Mouse (Mus musculus) bone marrow, adult 2 months (tissue): ENCODE results near the gene Zer1. TPM values are rescaled to one million over a fixed set of nuclear protein-coding genes. Genes with fewer than 3 reads are reported as not detected.
"Not testable (repeated sequence)": the region's sequence is repeated elsewhere in the genome, so short reads cannot be mapped to it uniquely, and the experiment has no call there.

ENCODE experiments used
- H3K27ac ChIP-seq: fragments of 200-500 bp; 2 replicates; pipeline ENCODE4 v1.5.1; 2012; ENCODE audit warnings: low read depth, mild to moderate bottlenecking, control low read depth, inconsistent platforms, low read length; ENCODE audit not compliant: control insufficient read depth, poor library complexity, insufficient read depth
- H3K4me1 ChIP-seq: fragments of 200-500 bp; 2 replicates; pipeline ENCODE4 v1.6.1; 2011; ENCODE audit warnings: low read length; ENCODE audit not compliant: control insufficient read depth, insufficient read depth
- H3K4me3 ChIP-seq: fragments of 200-500 bp; replicated peaks from 2 replicates; pipeline ENCODE3; 2011; ENCODE audit warnings: mild to moderate bottlenecking, low read depth, low read length, control low read depth; ENCODE audit not compliant: control insufficient read depth
- CTCF ChIP-seq: fragments of 200-500 bp; IDR thresholded peaks from 2 replicates; pipeline ENCODE4 v1.5.1; 2011; ENCODE audit warnings: low read length, control low read depth; ENCODE audit not compliant: control insufficient read depth, insufficient read depth
- POLR2A ChIP-seq: fragments of 200-500 bp; IDR thresholded peaks from 2 replicates; pipeline ENCODE4 v1.6.1; 2011; ENCODE audit warnings: low read depth, mild to moderate bottlenecking, control low read depth, low read length, borderline replicate concordance; ENCODE audit not compliant: control insufficient read depth
- WGBS: fragments of 180-500 bp; shearing (Covaris S2); methylation state at CpG from one replicate; pipeline ENCODE4 v1.1.7; 2018; 5-methylcytosine and 5-hydroxymethylcytosine counted together
- polyA plus RNA-seq: library from polyadenylated mRNA; stranded (reverse); fragments of >200 nt; gene quantifications from 2 replicates; pipeline ENCODE4 v1.2.4, GENCODE M21; 2011; ENCODE audit warnings: low replicate concordance; ENCODE audit not compliant: missing spikeins, insufficient read depth, insufficient read length

The Zer1 gene
- polyA plus RNA-seq = 12.3 and 24.8 TPM in 2 replicates

DNA sequence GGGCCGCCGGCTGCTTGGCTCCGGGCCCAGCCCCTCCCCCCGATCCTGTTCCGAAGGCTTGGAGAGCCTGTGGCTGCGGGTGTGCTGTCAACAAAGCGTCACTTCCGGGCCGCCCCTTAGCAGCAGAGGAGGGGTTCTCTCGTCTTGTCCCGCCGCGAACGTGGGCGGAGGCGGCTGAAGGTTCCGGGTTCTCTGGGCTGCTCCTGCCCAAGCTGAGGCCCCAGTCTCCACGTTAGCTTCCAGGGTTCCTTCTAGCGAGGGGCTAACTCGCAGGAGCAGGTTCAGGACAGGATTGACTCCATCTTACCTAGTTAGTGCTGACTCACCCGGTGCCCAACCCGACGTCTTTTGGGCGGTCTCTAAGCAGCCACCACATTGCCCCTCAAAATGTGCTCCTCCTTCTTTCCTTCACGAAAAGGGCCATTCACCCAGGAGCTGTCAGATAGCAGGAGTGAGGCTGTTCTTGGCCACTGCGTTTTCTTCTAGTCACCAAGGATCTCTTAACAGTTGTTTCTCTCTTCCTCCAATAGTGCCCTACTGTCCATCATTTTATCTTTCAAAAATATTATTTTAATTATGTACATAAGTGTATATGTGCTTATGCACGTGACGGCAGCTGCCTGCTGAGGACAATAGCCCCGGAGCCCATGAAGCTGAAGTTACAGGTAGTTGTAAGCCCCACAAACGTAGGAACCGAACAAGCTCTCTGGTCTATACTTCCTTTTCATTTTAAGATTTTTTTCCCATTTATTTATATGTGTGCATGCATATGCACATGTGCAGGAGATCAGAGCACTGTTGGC, at the start of gene Zer1:
Gene Zer1 (minus strand): TSS at position 114 of the 803 bp plus-strand sequence.
- peak within 1 kb of the TSS; percentile 68 for H3K4me3 ChIP-seq
- WGBS = 11% methylated on average over 31 of the region's 31 CpGs
- peak within 1 kb of the TSS; percentile 76 for H3K27ac ChIP-seq
- H3K4me1 ChIP-seq = peaks cover 2% of the 10 kb centered on the region
- TF ChIP-seq POLR2A = peak; percentile 90; the same call in 1 of the 2 replicates
- no peak for TF ChIP-seq CTCF

DNA sequence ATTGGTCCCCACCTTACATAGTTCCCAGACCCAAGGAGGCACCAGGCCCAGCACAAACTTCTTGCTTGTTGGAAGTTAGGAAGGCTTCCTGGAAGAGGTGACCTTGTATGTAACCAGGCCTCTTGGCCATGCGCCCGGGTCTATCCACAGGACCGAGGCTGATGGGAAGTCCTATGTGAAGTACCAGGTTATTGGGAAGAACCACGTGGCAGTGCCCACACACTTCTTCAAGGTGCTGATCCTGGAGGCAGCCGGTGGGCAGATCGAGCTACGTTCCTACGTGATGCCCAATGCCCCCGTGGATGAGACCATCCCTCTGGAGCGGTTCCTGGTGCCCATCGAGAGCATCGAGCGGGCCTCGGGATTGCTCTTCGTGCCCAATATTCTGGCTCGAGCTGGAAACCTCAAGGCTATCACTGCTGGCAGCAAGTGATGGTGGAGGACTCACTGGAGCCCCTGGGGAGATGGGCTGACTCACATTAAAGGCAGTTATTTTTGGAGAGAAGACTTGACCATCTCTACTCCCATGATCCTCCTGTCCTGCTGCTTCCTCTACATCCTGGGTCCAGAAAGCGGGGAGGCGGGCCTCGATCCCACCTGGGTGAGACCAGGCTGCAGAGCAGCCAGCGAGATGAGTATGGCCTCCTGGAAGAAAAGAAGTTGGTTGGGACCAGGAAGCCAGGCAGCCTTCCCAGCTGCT, 49.3 kb upstream of the Zer1 start:
- Histone ChIP-seq H3K27ac (no peak overlapping the region), H3K4me3 (no peak overlapping the region), H3K4me1 (peaks cover 3% of the 10 kb centered on the region; the same call in 1 of the 2 replicates)
- WGBS = 87% methylated on average over 20 of the region's 20 CpGs
- TF ChIP-seq POLR2A (no peak), CTCF (no peak)

DNA sequence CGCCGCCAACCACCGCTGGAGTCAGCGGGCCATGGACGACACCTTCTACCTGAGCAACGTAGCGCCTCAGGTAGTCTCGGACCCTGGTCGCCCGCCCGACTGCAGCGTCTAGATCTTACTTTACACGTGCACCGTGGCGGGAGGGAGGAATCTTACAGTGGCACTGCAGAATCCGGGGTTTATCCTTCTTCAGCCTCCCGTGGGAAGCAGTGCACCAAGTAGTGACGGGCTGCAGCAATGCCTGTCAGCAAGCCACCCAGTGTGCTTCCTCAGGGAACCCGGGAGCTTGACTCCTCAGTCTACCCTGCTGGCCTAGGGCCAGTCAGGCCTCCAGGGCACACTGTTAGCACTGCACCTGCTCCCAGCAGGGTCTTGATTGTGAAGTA, 47.6 kb upstream of the Zer1 start:
- H3K4me1 ChIP-seq = no peaks in the 10 kb centered on the region; the same call in 1 of the 2 replicates
- TF ChIP-seq POLR2A = no peak
- no peak for TF ChIP-seq CTCF
- peak overlapping the region; percentile 70; the same call in 1 of the 2 replicates for H3K27ac ChIP-seq
- H3K4me3 ChIP-seq = peak overlapping the region; percentile 82
- 4% methylated on average over 19 of the region's 19 CpGs for WGBS

DNA sequence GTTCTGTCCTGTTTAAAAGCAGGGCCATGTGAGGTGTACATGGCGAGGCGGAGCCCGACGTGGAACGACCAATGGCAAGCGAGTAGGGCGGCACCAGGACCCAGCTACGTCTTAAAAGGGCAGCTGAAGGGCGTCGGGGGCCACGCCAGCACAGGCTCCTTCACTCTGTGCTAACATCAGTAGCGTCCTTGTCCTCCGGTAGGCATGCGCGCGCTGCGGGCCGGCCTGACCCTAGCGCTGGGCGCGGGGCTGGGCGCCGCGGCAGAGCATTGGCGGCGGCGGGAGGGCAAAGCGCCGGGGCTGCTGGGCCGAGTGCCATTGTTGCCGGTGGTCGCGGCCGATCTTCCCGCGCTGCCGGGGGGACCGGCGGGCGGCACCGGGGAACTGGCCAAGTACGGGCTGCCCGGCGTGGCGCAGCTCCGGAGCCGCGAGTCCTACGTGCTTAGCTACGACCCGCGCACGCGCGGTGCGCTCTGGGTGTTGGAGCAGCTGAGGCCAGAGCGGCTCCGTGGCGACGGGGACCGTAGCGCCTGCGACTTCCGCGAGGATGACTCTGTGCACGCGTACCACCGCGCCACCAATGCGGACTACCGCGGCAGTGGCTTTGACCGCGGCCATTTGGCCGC, 47.1 kb upstream of the Zer1 start, which contains the start of gene Endog:
Gene Endog (plus strand): TSS at position 123 of the 626 bp plus-strand sequence.
- H3K4me3 ChIP-seq = peak within 1 kb of the TSS; percentile 82
- TF ChIP-seq POLR2A = peak; percentile 66; the same call in 1 of the 2 replicates
- no peak for TF ChIP-seq CTCF
- under 1% methylated on average over 75 of the region's 75 CpGs for WGBS
- H3K27ac ChIP-seq = peak within 1 kb of the TSS; percentile 70
- no peaks in the 10 kb centered on the region; the same call in 1 of the 2 replicates for H3K4me1 ChIP-seq

DNA sequence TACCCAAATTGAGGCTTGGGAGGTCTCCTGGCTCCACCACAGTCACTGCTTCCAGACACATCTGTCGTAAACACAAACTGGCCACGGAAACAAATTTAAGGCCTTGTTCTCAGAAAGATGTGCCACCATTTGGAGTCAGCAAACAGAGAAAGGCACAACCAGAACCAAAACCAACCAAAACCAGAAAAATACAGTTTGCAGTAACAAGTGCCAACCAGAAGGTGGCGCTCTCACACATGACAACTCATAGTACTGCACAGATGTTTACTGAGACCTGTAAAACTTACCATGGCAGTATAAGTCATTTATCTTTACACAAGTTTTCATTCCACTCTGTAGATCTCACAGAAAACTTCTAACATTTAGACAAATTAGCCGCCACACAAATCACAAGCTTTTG, 42.3 kb upstream of the Zer1 start:
- Histone ChIP-seq H3K27ac (no peak overlapping the region), H3K4me1 (no peaks in the 10 kb centered on the region; the same call in 1 of the 2 replicates), H3K4me3 (no peak overlapping the region)
- WGBS = 61% methylated on average over 4 of the region's 4 CpGs
- no peak for TF ChIP-seq CTCF

DNA sequence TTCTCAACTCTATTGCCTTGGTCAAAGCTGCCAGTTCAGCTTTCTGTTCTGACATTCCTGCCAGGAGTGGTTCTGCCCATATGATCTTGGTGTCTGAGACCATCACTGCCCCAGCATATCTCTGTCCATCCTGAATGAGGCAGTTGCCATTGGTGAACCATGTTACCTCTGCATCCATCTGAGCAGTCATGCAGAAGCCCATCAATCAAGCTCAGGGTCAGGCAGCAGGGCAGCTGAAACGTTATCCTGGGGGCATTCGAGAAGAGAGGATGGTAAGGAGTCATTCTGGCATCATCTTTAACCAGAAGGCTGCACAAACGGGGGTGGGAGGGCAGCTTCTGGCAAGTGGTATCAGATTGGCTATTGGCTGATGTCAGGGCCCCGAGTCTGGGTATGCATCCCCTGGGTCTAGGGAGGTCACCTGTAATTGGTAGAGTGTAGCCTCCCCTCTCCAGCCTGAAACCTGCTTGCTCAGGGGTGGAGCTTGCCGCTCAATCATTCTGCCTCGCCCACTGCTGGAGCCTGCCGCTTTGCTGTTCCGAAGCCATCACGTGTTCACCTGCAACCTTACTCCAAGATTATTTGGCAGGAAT, 40.1 kb upstream of the Zer1 start:
- WGBS = 81% methylated on average over 9 of the region's 9 CpGs
- Histone ChIP-seq H3K27ac (no peak overlapping the region), H3K4me3 (no peak overlapping the region), H3K4me1 (no peaks in the 10 kb centered on the region)
- TF ChIP-seq POLR2A = no peak
- no peak for TF ChIP-seq CTCF

DNA sequence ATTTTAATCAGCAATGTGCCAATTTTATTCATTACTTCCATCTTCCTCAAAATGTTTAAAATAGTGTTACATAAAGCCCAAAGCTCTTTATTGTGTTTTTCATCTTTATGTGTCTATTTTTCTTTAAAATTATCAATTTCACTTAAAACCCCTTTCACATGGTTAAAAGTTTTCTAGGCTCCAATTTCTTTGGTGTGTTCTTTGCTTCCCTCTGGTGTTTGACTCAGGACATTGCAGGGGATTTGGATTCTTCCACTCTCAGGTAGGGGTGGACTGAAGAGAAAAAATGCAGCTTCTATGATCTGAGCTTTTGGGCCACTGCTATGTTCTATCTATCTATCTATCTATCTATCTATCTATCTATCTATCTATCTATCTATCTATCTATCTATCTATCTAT, 37.4 kb upstream of the Zer1 start:
- no peak overlapping the region for H3K4me3 ChIP-seq
- TF ChIP-seq POLR2A (no peak), CTCF (no peak)
- H3K27ac ChIP-seq = no peak overlapping the region
- H3K4me1 ChIP-seq = no peaks in the 10 kb centered on the region

DNA sequence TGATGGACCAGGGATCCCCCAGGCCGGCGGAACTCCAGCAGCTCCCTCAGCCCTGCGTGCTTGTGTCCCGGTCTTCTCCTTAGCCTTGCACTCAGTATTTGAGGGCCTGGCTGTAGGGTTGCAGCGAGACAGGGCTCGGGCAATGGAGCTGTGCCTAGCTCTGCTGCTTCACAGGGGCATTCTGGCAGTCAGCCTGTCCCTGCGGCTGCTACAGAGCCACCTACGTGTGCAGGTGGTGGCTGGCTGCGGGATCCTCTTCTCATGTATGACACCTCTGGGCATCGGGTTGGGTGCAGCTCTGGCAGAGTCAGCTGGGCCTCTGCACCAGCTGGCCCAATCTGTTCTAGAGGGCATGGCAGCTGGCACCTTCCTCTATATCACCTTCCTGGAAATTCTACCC, 35.5 kb upstream of the Zer1 start:
- WGBS = 86% methylated on average over 8 of the region's 10 CpGs

More for the DNA sequence above, 35.5 kb upstream of the Zer1 start:
- not testable (repeated sequence) for H3K4me3 ChIP-seq, H3K27ac ChIP-seq, H3K4me1 ChIP-seq
